Mouse (Mus musculus) c-Kit-positive CD71-negative TER-119-negative erythroid progenitor cells, embryonic 14.5 days (primary cell): ENCODE data around the gene Tcf12.

ENCODE experiments used
- DNase-seq: peaks from one replicate; pipeline ENCODE4 v3.0.0-alpha.2; 2013; ENCODE audit warnings: low read depth

Gene Tcf12

GRCm38 (mm10) chr9:71803281-71803680 is 308.4 kb downstream of the Tcf12 start:
- no peak for DNase-seq

GRCm38 (mm10) chr9:71799598-71799997 is 312.1 kb downstream of the Tcf12 start:
- no peak for DNase-seq

GRCm38 (mm10) chr9:71798176-71798575 is 313.5 kb downstream of the Tcf12 start:
- no peak for DNase-seq
